Mouse (Mus musculus) lung, embryonic 14.5 days (tissue): Measurements from ENCODE around the gene Snapc2. TPM values are rescaled to one million over a fixed set of nuclear protein-coding genes. Genes with fewer than 3 reads are reported as not detected.
A peak's percentile ranks its signal among the peaks of the same experiment; 100 is the strongest.

ENCODE experiments used
- ATAC-seq: fragments of 200-750 bp; cut with Nextera tagmentation; 2 replicates; pipeline ENCODE4 v1.8.0; 2017; ENCODE audit warnings: mild to moderate bottlenecking, moderate TSS enrichment, moderate library complexity; ENCODE audit not compliant: insufficient read depth
- DNase-seq: peaks from one replicate; pipeline ENCODE4 v3.0.0-alpha.2; 2015
- H3K27ac ChIP-seq: fragments of 300-500 bp; sonication (generic); 2 replicates; pipeline ENCODE4 v1.5.1; 2014; ENCODE audit warnings: low read depth, mild to moderate bottlenecking, moderate library complexity
- H3K27me3 ChIP-seq: fragments of 300-500 bp; sonication (generic); 2 replicates; pipeline ENCODE4 v1.6.1; 2014; ENCODE audit warnings: low read length, control low read depth; ENCODE audit not compliant: insufficient read depth
- H3K36me3 ChIP-seq: fragments of 300-500 bp; sonication (generic); 2 replicates; pipeline ENCODE4 v1.6.1; 2014; ENCODE audit warnings: control low read depth; ENCODE audit not compliant: insufficient read depth
- H3K4me1 ChIP-seq: fragments of 300-500 bp; sonication (generic); 2 replicates; pipeline ENCODE4 v1.6.1; 2014; ENCODE audit warnings: antibody characterized with exemption, control low read depth; ENCODE audit not compliant: insufficient read depth
- H3K4me2 ChIP-seq: fragments of 300-500 bp; sonication (generic); 2 replicates; pipeline ENCODE4 v1.6.1; 2014; ENCODE audit warnings: mild to moderate bottlenecking
- H3K4me3 ChIP-seq: fragments of 300-500 bp; sonication (generic); 2 replicates; pipeline ENCODE4 v1.5.1; 2014; ENCODE audit warnings: low read depth, low read length
- H3K9ac ChIP-seq: fragments of 300-500 bp; sonication (generic); 2 replicates; pipeline ENCODE4 v1.6.1; 2014
- H3K9me3 ChIP-seq: fragments of 300-500 bp; sonication (generic); 2 replicates; pipeline ENCODE4 v1.6.1; 2016; ENCODE audit warnings: low read depth, low read length, control low read depth
- CTCF ChIP-seq: IDR thresholded peaks from 2 replicates; pipeline ENCODE4 v1.5.1; 2016; ENCODE audit warnings: antibody characterized with exemption, low read depth
- WGBS: fragments of 180-500 bp; shearing (Covaris S2); extraction: QIAGEN DNeasy Blood & Tissue Kit; methylation state at CpG from one replicate; pipeline ENCODE4 v1.1.7; 2014; 5-methylcytosine and 5-hydroxymethylcytosine counted together
- polyA plus RNA-seq: library from polyadenylated mRNA; unstranded; fragments of >200 nt; fragmentation: Nextera tagmentation; extraction: Ambion mirVana; gene quantifications from 2 replicates; pipeline ENCODE4 v1.2.1, GENCODE M21; 2014

The Snapc2 gene
- polyA plus RNA-seq, 1 experiment from 2014 or later: 63.5 TPM

DNA sequence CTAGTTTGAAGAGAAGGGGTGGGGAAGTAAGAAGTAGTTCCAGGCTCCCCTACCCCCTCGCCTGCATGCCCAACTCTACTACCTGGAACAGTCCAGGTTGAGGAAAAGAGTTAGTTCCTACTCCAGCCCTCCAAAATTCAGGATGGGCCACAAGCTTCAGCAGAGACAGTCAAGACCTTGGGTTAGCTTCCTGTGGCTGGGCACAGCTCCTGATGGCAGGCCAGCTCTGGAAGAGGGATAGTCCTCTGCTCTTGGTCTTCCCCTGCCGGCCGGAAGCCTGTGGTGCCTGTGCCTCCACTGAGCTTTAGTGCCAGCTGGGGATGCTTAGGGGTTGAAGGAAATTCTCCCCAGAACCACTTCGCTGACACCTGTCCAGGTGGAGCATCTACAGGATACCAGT is 26.6 kb upstream of the Snapc2 start:
- Histone ChIP-seq H3K4me1 (peaks cover 3% of the 10 kb centered on the region; the same call in 1 of the 2 replicates), H3K9me3 (no peaks in the 10 kb centered on the region), H3K27ac (no peak overlapping the region), H3K9ac (peak overlapping the region; percentile 54), H3K36me3 (no peaks in the 10 kb centered on the region), H3K27me3 (peaks cover 9% of the 10 kb centered on the region), H3K4me2 (peak overlapping the region; percentile 64), H3K4me3 (peak overlapping the region; percentile 35)
- 29% methylated on average over 4 of the region's 4 CpGs for WGBS
- no peak; the same call in 1 of the 2 replicates for ATAC-seq
- 0 out of 2 replicates have a peak, but pooled peaks have one; percentile 37 for TF ChIP-seq CTCF
- DNase-seq: no peak

DNA sequence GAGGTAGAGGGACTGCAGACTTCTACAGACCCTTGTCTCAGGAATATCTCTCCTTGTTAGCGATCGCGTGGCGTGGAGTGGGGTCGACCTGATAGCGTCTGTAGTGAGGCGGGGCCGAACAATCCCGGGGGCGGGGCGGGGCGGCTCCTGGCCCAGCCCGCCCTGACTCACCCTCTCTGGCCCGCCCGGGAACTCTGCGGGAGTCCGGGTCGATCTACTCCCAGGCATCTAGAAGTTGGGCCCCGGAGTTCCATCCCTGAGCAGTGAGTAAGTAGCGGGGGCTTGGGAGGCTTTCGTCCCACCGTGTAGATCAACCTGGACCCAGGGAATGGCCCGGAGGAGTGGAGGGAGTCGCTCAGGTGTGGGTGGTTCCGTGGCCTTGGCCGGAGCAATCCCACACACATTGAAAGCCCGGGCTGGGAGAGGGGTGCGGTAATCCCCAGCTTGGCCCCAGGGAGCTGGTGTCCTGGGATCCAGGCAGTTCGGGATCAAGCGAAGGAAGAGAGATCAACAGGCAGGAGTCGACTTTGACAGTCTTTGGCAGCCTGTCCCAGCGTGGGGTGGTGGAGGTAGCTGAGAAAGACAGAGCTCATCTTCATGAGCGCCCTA is 26.0 kb upstream of the Snapc2 start, which contains the start of gene Lrrc8e:
TSS of gene Lrrc8e (plus strand) at position 89 of the 609 bp plus-strand sequence.
- WGBS: 4% methylated on average over 33 of the region's 33 CpGs
- Histone ChIP-seq H3K27ac (no peak within 1 kb of the TSS), H3K36me3 (no peaks in the 10 kb centered on the region), H3K4me3 (peak within 1 kb of the TSS; percentile 35), H3K4me1 (peaks cover 3% of the 10 kb centered on the region; the same call in 1 of the 2 replicates), H3K27me3 (peaks cover 9% of the 10 kb centered on the region), H3K4me2 (peak within 1 kb of the TSS; percentile 64), H3K9ac (peak within 1 kb of the TSS; percentile 54), H3K9me3 (no peaks in the 10 kb centered on the region)
- no peak for TF ChIP-seq CTCF
- peak; percentile 85 for ATAC-seq
- DNase-seq: no peak

GRCm38 (mm10) chr8:4227919-4228318 is 25.0 kb upstream of the Snapc2 start:
- 89% methylated on average over 4 of the region's 4 CpGs for WGBS

DNA sequence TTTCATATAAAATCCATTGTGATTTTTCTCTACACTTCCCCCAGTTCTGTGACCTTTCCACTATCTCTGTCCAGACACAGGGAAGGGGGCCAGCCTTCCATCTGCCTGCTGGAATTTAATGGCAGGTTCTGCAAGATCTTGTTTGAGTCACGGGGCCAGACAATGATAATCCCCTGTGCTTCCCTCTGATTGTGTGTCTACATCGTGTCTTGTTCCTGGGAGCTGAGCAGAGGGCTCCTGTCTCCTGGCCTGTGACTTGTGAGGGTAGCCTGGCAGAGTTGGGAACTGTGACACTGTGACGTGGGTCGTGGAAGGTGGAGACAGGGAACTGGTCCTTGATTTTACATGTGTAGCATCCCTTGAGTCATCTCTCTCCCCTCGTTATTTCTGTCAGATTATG is 23.1 kb upstream of the Snapc2 start:
- 62% methylated on average over 5 of the region's 5 CpGs for WGBS
- Histone ChIP-seq H3K4me1 (peaks cover 3% of the 10 kb centered on the region; the same call in 1 of the 2 replicates), H3K9ac (no peak overlapping the region), H3K4me3 (no peak overlapping the region), H3K27me3 (peaks cover 9% of the 10 kb centered on the region), H3K9me3 (no peaks in the 10 kb centered on the region), H3K27ac (no peak overlapping the region), H3K36me3 (no peaks in the 10 kb centered on the region), H3K4me2 (no peak overlapping the region)
- ATAC-seq (no peak), DNase-seq (no peak)
- TF ChIP-seq CTCF: no peak

More at GRCm38 (mm10) chr8:4227919-4228318, 25.0 kb upstream of the Snapc2 start:
- ATAC-seq (no peak), DNase-seq (no peak)
- Histone ChIP-seq H3K4me2 (no peak overlapping the region), H3K9me3 (no peaks in the 10 kb centered on the region), H3K4me3 (no peak overlapping the region), H3K9ac (no peak overlapping the region), H3K4me1 (peaks cover 3% of the 10 kb centered on the region; the same call in 1 of the 2 replicates), H3K36me3 (no peaks in the 10 kb centered on the region), H3K27me3 (peaks cover 9% of the 10 kb centered on the region), H3K27ac (no peak overlapping the region)
- no peak for TF ChIP-seq CTCF

DNA sequence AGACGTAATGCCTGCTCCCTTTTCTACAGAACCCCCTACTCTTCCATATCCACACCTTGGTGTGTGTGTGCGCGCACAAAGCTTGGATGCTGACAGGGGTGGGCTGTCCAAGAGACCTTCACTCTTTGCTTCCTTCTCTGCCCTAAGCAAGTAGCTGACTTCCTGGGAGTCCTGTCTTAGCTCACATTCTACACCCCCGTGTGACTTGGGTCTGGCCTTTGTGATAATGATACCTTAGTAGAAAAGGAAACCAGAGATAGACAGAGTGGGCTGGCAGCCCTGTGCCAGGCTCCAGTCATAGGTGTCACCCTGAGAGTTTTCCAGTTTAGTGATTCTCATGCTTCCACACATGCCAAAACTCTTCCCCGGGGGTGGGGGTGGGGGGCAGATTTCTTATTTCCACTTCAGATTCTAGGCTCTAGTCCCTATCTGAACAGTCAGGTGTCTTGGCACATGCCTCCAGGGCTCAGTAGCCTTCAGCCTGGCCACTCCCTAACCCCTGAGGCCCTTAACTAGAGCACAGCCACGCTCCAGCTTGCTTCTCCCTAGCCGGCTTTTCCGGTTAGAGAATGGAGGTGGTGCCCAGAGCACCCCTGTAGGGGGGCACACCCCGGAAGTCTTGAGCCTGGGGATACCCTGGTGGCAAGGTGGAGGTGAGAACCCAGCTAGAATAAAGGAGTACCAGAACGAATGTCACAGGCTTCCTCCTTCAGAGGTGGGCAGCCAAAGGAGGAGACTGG is 22.1 kb upstream of the Snapc2 start:
- Histone ChIP-seq H3K4me1 (peaks cover 3% of the 10 kb centered on the region; the same call in 1 of the 2 replicates), H3K4me3 (no peak overlapping the region), H3K27me3 (peaks cover 9% of the 10 kb centered on the region), H3K27ac (no peak overlapping the region), H3K36me3 (no peaks in the 10 kb centered on the region), H3K9me3 (no peaks in the 10 kb centered on the region), H3K4me2 (no peak overlapping the region), H3K9ac (no peak overlapping the region)
- no peak for TF ChIP-seq CTCF
- no peak for ATAC-seq
- WGBS: 53% methylated on average over 10 of the region's 10 CpGs
- DNase-seq: no peak

DNA sequence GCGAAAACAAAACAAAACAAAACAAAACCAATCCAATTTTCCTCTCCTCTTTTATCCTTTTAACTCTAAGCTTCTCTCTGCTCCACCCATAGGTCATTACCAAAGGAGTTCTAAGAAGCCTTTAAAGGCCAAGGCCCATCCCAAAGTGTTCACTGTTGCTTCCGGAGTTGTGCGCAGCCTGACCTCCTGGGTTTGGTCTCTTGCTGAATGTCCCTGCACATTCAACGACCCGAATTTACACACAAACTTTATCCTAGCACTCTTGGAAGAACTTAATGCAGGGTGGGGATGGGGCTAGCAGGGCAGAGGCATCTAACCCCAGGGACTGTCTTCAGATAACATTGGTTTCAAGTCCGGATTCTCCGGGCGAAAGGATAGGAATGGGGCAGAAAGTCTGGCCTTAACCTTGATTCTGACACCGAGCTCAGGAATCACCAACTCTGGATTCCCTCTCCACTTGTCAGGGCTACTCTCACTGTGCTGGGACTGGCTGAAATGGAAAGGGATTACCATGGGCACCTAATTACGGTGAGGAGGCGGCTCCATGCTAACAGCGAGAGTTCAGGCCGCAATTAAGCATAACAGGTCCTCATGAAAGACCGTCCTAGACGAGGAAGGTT is 15.0 kb upstream of the Snapc2 start:
- Histone ChIP-seq H3K4me3 (peak overlapping the region; percentile 76), H3K4me2 (peak overlapping the region; percentile 88), H3K9ac (peak overlapping the region; percentile 66), H3K36me3 (peaks cover 18% of the 10 kb centered on the region), H3K27me3 (no peaks in the 10 kb centered on the region), H3K4me1 (peaks cover 9% of the 10 kb centered on the region), H3K27ac (peak overlapping the region; percentile 95), H3K9me3 (no peaks in the 10 kb centered on the region)
- ATAC-seq: no peak
- WGBS: 18% methylated on average over 15 of the region's 15 CpGs
- DNase-seq: peak; percentile 34
- TF ChIP-seq CTCF: no peak
